Mouse (Mus musculus): ENCODE results near the gene H2-T22. TPM values are rescaled to one million over a fixed set of nuclear protein-coding genes. Genes with fewer than 3 reads are reported as not detected.

The H2-T22 gene
- polyA plus RNA-seq, 1 experiment: 21.7 TPM

DNA sequence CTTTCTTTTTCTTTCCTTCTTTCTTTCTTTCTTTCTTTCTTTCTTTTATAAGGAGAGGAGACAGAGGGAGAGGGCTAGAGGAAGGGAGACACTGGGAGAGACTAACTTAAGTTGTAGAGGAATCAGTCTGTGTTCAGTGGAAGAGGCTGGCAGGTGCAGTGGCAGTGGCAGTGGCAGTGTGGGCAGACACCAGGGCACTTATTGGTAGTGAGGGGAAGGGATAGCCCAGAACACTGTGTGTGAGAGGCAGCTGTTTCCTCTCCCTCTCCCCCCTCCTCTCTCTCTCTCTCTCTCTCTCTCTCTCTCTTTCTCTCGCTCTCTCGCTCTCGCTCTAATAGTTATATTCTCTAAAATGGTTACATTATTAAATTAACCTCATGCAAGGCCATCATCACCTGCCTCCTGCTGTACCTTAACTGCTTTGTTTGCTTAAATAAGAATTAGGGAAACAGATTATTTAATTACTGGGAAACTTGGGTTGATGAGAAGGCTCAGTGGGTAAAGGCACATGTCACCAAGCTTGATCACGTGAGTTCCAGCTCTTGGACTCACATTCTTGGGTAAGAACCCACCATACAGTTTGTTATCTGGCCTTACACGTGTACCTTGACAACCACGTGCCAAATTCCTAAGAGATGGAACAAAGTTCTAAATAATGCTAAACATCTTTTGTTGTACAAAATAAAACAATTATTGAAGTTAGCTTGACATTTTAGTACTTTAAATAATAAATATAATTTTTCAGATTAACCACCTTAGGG lies 43.8 kb downstream of the H2-T22 start:
- Histone ChIP-seq H3ac (ENCODE audit: control insufficient read depth, insufficient read length, low read depth) (no peak overlapping the region), H3K79me2 (ENCODE audit: control insufficient read depth, insufficient read depth) (peaks cover 81% of the 10 kb centered on the region), H3K36me3 (ENCODE audit: control insufficient read depth, insufficient read depth) (peaks cover 6% of the 10 kb centered on the region), H3K27me3 (ENCODE audit: control insufficient read depth, insufficient read depth, insufficient read length) (no peaks in the 10 kb centered on the region), H3K4me3 (ENCODE audit: insufficient read depth, poor library complexity, severe bottlenecking) (no peak overlapping the region), H3K79me3 (ENCODE audit: low read depth) (peaks cover 55% of the 10 kb centered on the region)
- no peak for TF ChIP-seq CEBPB (IDR thresholded peaks at IDR 0.05; ENCODE audit: low read depth)
- TF ChIP-seq CTCF (IDR thresholded peaks at IDR 0.05; ENCODE audit: control insufficient read depth, insufficient read depth, insufficient read length): no peak
- no peak for TF ChIP-seq MYOD1 (IDR thresholded peaks at IDR 0.05; ENCODE audit: control insufficient read depth, insufficient read length, low read depth)
- TF ChIP-seq USF1 (IDR thresholded peaks at IDR 0.05; ENCODE audit: low read depth): no peak
- no peak for TF ChIP-seq MAX (IDR thresholded peaks at IDR 0.05)

DNA sequence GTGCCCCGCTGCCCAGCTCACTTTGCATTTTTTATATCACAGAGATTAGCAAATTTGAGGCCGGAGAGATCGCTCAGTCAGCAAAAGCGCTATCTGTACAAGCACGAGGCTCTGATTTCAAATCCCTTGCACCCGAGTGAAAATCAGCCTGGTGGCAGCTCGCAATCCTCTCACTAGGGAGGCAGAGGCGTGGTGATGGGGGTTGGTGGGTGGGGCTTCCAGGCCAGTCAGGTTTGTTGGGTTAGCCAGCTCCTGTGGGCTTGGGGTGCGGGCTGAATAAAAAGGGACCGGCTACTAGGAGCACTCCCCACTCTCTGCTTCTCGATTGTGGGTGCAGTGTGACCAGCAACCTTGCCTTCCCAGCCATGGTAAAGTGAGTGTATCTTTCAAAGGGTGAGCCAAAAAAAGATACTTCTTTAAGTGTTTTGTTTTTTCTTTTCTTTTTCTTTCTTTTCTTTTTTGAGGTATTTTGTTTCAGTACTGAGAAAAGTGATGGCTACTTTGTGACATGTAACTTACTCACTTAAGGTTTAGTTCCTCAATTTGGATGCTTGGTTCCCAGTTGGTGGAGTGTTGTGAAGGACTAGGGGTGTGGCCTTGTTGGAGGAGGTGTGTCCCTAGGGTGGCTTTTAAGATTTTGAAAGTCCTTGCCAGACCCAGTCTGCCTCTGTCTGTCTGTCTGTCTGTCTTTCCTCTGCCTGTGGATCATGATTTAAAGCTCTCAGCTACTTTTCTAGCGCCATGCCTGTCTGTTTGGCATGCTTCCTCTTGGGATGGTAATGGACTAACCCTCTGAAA lies 44.6 kb downstream of the H2-T22 start:
- Histone ChIP-seq H3K36me3 (ENCODE audit: control insufficient read depth, insufficient read depth) (peaks cover 3% of the 10 kb centered on the region), H3K27me3 (ENCODE audit: control insufficient read depth, insufficient read depth, insufficient read length) (no peaks in the 10 kb centered on the region), H3K4me3 (ENCODE audit: insufficient read depth, poor library complexity, severe bottlenecking) (no peak overlapping the region), H3K79me3 (ENCODE audit: low read depth) (peaks cover 49% of the 10 kb centered on the region), H3ac (ENCODE audit: control insufficient read depth, insufficient read length, low read depth) (no peak overlapping the region), H3K79me2 (ENCODE audit: control insufficient read depth, insufficient read depth) (peaks cover 72% of the 10 kb centered on the region)
- no peak for TF ChIP-seq MAX (IDR thresholded peaks at IDR 0.05)

DNA sequence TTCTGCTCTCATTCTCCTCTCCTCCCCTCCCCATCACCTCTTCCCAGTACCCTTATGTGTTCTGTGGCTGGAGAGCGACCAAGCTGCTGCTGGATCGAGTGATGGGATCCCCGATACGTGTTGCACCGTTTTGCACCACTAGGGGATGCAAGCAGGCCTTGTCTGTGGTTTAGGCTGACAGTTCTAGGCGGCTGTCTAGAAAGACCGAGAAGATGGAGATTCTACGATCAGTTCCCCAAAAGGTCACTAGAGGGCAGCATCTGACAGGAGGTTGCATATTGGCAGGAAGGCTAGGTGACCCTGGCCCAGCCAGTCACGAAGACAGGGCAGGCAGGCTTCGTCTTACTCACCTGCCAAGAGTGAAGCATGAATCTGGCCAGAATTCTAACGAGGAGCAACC lies 45.6 kb downstream of the H2-T22 start:
- Histone ChIP-seq H3K79me2 (ENCODE audit: control insufficient read depth, insufficient read depth) (peaks cover 63% of the 10 kb centered on the region), H3K36me3 (ENCODE audit: control insufficient read depth, insufficient read depth) (no peaks in the 10 kb centered on the region), H3K4me3 (ENCODE audit: insufficient read depth, poor library complexity, severe bottlenecking) (no peak overlapping the region), H3ac (ENCODE audit: control insufficient read depth, insufficient read length, low read depth) (no peak overlapping the region), H3K27me3 (ENCODE audit: control insufficient read depth, insufficient read depth, insufficient read length) (no peaks in the 10 kb centered on the region), H3K79me3 (ENCODE audit: low read depth) (peaks cover 42% of the 10 kb centered on the region)
- TF ChIP-seq CEBPB (IDR thresholded peaks at IDR 0.05; ENCODE audit: low read depth) (no peak), CTCF (IDR thresholded peaks at IDR 0.05; ENCODE audit: control insufficient read depth, insufficient read depth, insufficient read length) (peak; percentile 92)

DNA sequence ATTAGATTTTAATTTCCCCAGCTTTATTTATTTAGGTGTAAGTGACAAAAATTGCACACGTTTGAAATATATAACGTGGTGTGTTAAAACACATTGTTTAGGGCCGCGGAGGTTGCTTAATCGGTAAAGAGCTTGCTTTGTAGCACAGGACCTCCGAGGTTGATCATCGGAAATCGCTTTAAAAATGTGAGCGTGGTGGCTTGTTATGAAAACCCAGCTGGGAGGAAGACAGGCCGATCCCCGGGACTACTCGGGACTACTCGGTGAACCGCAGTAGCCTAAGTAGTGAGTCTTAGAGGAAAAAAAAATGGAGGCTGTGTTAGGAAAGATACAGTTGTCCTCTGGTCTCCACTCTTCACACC lies 47.7 kb downstream of the H2-T22 start:
- TF ChIP-seq MYOG (IDR thresholded peaks at IDR 0.05; ENCODE audit: control insufficient read depth, extremely low read depth, insufficient read length) (no peak), FOSL1 (IDR thresholded peaks at IDR 0.05; ENCODE audit: insufficient read depth, low read length, poor library complexity, severe bottlenecking) (no peak), CTCF (IDR thresholded peaks at IDR 0.05; ENCODE audit: control insufficient read depth, insufficient read depth, insufficient read length) (no peak), MAX (IDR thresholded peaks at IDR 0.05) (no peak)
- H3ac ChIP-seq (ENCODE audit: control insufficient read depth, insufficient read length, low read depth): peak overlapping the region; percentile 2
- H3K79me2 ChIP-seq (ENCODE audit: control insufficient read depth, insufficient read depth): peaks cover 50% of the 10 kb centered on the region
- H3K36me3 ChIP-seq (ENCODE audit: control insufficient read depth, insufficient read depth): no peaks in the 10 kb centered on the region
- H3K27me3 ChIP-seq (ENCODE audit: control insufficient read depth, insufficient read depth, insufficient read length): no peaks in the 10 kb centered on the region
- H3K79me3 ChIP-seq (ENCODE audit: low read depth): peaks cover 34% of the 10 kb centered on the region
- peak overlapping the region; percentile 49 for H3K4me3 ChIP-seq (ENCODE audit: insufficient read depth, poor library complexity, severe bottlenecking)

DNA sequence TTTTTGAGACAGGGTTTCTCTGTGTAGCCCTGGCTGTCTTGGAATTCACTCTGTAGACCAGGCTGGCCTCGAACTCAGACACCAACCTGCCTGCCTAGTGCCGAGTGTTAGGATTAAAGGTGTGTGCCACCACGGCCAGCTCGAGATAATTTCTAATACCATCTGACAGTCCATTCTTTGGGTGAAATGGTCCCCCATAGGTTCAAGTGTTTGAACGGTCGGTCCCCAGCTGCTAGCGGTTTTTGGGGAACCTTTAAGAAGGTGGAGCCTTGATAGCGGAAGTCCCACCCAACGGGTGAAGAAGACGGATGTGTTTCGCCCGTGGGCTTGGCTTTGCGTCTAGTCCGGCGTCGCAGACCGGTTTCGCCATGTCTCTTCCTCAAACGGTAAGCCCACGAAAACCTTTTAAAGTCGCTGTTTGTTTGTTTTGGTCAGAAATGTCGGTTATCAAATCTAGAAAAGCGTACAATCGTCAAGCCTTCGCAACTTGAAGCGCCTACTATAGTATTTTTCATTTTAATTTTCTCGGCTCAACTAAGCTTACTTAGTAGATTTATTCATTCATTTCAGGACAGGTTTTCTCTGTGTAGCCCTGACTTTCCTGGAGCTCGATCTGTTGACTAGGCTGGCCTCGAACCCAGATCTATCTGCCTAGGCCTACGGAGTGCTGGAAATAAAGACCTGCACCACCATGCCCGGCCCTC lies 48.2 kb downstream of the H2-T22 start:
- Histone ChIP-seq H3ac (ENCODE audit: control insufficient read depth, insufficient read length, low read depth) (peak overlapping the region; percentile 58), H3K79me2 (ENCODE audit: control insufficient read depth, insufficient read depth) (peaks cover 45% of the 10 kb centered on the region), H3K36me3 (ENCODE audit: control insufficient read depth, insufficient read depth) (no peaks in the 10 kb centered on the region), H3K4me3 (ENCODE audit: insufficient read depth, poor library complexity, severe bottlenecking) (peak overlapping the region; percentile 49), H3K79me3 (ENCODE audit: low read depth) (peaks cover 30% of the 10 kb centered on the region), H3K27me3 (ENCODE audit: control insufficient read depth, insufficient read depth, insufficient read length) (no peaks in the 10 kb centered on the region)
- no peak for TF ChIP-seq CEBPB (IDR thresholded peaks at IDR 0.05; ENCODE audit: low read depth)
- no peak for TF ChIP-seq FOSL1 (IDR thresholded peaks at IDR 0.05; ENCODE audit: insufficient read depth, low read length, poor library complexity, severe bottlenecking)
- TF ChIP-seq CTCF (IDR thresholded peaks at IDR 0.05; ENCODE audit: control insufficient read depth, insufficient read depth, insufficient read length): no peak
- TF ChIP-seq MAX (IDR thresholded peaks at IDR 0.05): no peak
- no peak for TF ChIP-seq MYOD1 (IDR thresholded peaks at IDR 0.05; ENCODE audit: control insufficient read depth, insufficient read length, low read depth)
- TF ChIP-seq MYOG (IDR thresholded peaks at IDR 0.05; ENCODE audit: control insufficient read depth, extremely low read depth, insufficient read length): no peak
- no peak for TF ChIP-seq USF1 (IDR thresholded peaks at IDR 0.05; ENCODE audit: low read depth)

DNA sequence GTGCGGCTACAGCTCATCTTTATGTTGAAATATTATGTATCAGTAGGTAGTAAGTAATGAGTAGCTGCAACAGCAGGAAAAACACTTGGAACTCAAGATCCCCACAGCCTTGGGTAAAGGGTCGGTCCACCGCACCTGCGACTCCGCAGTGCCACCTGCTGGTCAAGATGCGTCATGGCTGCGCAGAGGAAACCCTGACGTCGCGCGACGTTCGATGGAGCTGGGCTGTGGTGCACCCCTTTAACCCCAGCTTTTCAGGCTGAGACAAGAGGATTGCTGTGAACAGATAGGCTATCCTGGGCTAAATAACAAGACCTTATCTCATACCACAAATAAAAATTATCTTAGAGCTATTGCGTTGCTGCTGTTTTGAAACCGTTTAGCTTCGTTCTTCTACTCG lies 48.9 kb downstream of the H2-T22 start:
- Histone ChIP-seq H3K27me3 (ENCODE audit: control insufficient read depth, insufficient read depth, insufficient read length) (no peaks in the 10 kb centered on the region), H3K4me3 (ENCODE audit: insufficient read depth, poor library complexity, severe bottlenecking) (peak overlapping the region; percentile 49)
- peak; percentile 99 for TF ChIP-seq CTCF (IDR thresholded peaks at IDR 0.05; ENCODE audit: control insufficient read depth, insufficient read depth, insufficient read length)
- no peak for TF ChIP-seq MYOG (IDR thresholded peaks at IDR 0.05; ENCODE audit: control insufficient read depth, extremely low read depth, insufficient read length)
- TF ChIP-seq MAX (IDR thresholded peaks at IDR 0.05): peak; percentile 39

More for the DNA sequence above, 48.9 kb downstream of the H2-T22 start:
- Histone ChIP-seq H3K79me2 (ENCODE audit: control insufficient read depth, insufficient read depth) (peaks cover 38% of the 10 kb centered on the region), H3ac (ENCODE audit: control insufficient read depth, insufficient read length, low read depth) (no peak overlapping the region), H3K36me3 (ENCODE audit: control insufficient read depth, insufficient read depth) (no peaks in the 10 kb centered on the region), H3K79me3 (ENCODE audit: low read depth) (peaks cover 23% of the 10 kb centered on the region)

Measured in C2C12 (cell line).